22 mouse cellular contexts compared by ENCODE assay signal in the genomic region with DNA sequence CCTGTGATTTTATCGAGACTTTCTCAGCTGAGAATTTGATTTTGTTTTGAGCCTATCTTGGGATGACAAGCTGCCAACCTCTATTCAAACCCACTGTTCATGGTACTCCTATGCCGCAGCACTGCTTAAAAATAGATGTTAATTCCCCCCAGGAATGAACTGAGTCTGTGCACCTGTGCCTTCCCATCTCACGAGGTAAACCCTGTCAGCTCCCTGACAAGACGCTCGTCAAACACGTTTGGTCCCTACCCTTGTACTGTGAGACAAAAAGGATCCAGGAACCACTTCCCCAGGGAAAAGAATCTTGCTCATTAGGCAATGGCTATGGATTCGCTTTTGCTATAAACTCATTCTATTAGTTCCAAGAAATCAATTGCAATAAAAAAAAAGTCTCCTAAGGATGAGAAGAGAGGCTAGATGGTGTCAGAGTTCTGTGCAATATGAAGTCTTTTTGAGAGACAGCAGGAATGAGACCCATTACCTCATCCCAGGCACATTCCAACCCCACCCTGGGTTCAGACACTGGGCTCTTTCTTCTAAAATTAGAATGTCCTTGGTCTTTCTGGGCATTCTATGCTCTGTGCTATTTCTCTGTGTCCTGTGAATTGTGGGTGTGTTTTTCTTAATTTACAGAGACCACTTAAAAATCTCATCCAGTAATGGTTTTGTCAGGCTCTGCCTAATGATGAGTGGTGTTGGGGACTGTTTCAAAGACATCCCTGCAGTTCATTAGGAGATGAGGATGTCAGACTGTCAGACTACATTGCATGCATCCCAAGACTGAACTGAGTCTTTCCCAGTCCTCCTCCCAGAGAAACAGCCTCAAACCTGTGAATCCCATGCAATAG.
A peak's percentile ranks its signal among the peaks of the same experiment; 100 is the strongest.
DNase-seq lines count a peak whose midpoint lies in the region; ATAC-seq lines count a peak whose summit lies in the region.
"Had no signal": no experiment of that assay in that cellular context is flagged by ENCODE, and none has a peak within 500 bp of the region (broad histone marks: within the 10 kb centered on the region; RNA-seq: fewer than 3 reads in every experiment).

No protein-coding gene starts in this region.

- no peaks in the 10 kb centered on the region for H3K36me3 ChIP-seq in embryonic facial prominence, embryonic 14.5 days (ENCODE audit: control insufficient read depth, insufficient read depth, low read length)
- no peaks in the 10 kb centered on the region for H3K36me3 ChIP-seq in embryonic facial prominence, embryonic 10.5 days (replicated peaks)
- H3K36me3 ChIP-seq in heart, embryonic 13.5 days: no peaks in the 10 kb centered on the region
- no peaks in the 10 kb centered on the region for H3K36me3 ChIP-seq in forebrain, embryonic 12.5 days (replicated peaks)
- H3K36me3 ChIP-seq: limb, embryonic 15.5 days; liver, embryonic 15.5 days; midbrain, embryonic 12.5 days had no signal

- no peaks in the 10 kb centered on the region for H3K9me3 ChIP-seq in embryonic facial prominence, embryonic 14.5 days (ENCODE audit: control insufficient read depth, low read length)
- H3K9me3 ChIP-seq in embryonic facial prominence, embryonic 10.5 days: 0 out of 2 replicates have a peak, but pooled peaks cover 2% of the 10 kb centered on the region
- H3K9me3 ChIP-seq in heart, embryonic 13.5 days: no peaks in the 10 kb centered on the region
- no peaks in the 10 kb centered on the region for H3K9me3 ChIP-seq in forebrain, embryonic 12.5 days
- H3K9me3 ChIP-seq: forebrain, embryonic 13.5 days; limb, embryonic 15.5 days; liver, embryonic 15.5 days; midbrain, embryonic 12.5 days had no signal

- intact Hi-C loops in left cerebral cortex, postnatal 14 days (cut with DNase I): no loop called here

- H3K27me3 ChIP-seq in embryonic facial prominence, embryonic 14.5 days (replicated peaks; ENCODE audit: control insufficient read depth, insufficient read depth, low read length): no peaks in the 10 kb centered on the region
- H3K27me3 ChIP-seq in embryonic facial prominence, embryonic 10.5 days (replicated peaks; ENCODE audit: low read depth, poor library complexity, severe bottlenecking): no peaks in the 10 kb centered on the region
- H3K27me3 ChIP-seq in heart, embryonic 13.5 days (replicated peaks): no peaks in the 10 kb centered on the region
- H3K27me3 ChIP-seq in forebrain, embryonic 12.5 days: no peaks in the 10 kb centered on the region
- H3K27me3 ChIP-seq: CH12.LX; forebrain, embryonic 13.5 days; limb, embryonic 15.5 days; liver, embryonic 15.5 days; midbrain, embryonic 12.5 days had no signal

- 72% methylated on average over 7 of the region's 7 CpGs for WGBS in embryonic facial prominence, embryonic 14.5 days
- WGBS in embryonic facial prominence, embryonic 10.5 days: 85% methylated on average over 7 of the region's 7 CpGs
- WGBS in heart, embryonic 13.5 days: 45% methylated on average over 7 of the region's 7 CpGs
- WGBS in forebrain, embryonic 12.5 days: 77% methylated on average over 7 of the region's 7 CpGs

- H3K4me2 ChIP-seq in embryonic facial prominence, embryonic 14.5 days (ENCODE audit: low read depth, low read length): no peak overlapping the region
- H3K4me2 ChIP-seq in heart, embryonic 13.5 days: no peak overlapping the region
- H3K4me2 ChIP-seq in forebrain, embryonic 12.5 days: no peak overlapping the region
- H3K4me2 ChIP-seq: forebrain, embryonic 13.5 days; hindbrain, embryonic 14.5 days; limb, embryonic 15.5 days; liver, embryonic 15.5 days; midbrain, embryonic 12.5 days had no signal

- ATAC-seq in embryonic facial prominence, embryonic 14.5 days (ENCODE audit: low read depth): no peak
- no peak for ATAC-seq in heart, embryonic 13.5 days (ENCODE audit: extremely low read depth, insufficient number of reproducible peaks, low FRiP score, low TSS enrichment)
- no peak for ATAC-seq in forebrain, embryonic 12.5 days (ENCODE audit: low FRiP score)
- ATAC-seq: forebrain, embryonic 13.5 days had no signal

- no peak overlapping the region for H3K9ac ChIP-seq in embryonic facial prominence, embryonic 14.5 days (ENCODE audit: low read depth, low read length)
- H3K9ac ChIP-seq in heart, embryonic 13.5 days: no peak overlapping the region
- H3K9ac ChIP-seq in forebrain, embryonic 12.5 days: no peak overlapping the region
- H3K9ac ChIP-seq: forebrain, embryonic 13.5 days; hindbrain, embryonic 14.5 days; limb, embryonic 15.5 days; liver, embryonic 15.5 days; midbrain, embryonic 12.5 days had no signal

- no peak overlapping the region for H3K4me3 ChIP-seq in embryonic facial prominence, embryonic 14.5 days (ENCODE audit: low read depth, low read length)
- H3K4me3 ChIP-seq in embryonic facial prominence, embryonic 10.5 days: no peak overlapping the region
- H3K4me3 ChIP-seq in heart, embryonic 13.5 days: no peak overlapping the region
- H3K4me3 ChIP-seq in forebrain, embryonic 12.5 days (replicated peaks): no peak overlapping the region
- H3K4me3 ChIP-seq: forebrain, embryonic 13.5 days; layer of hippocampus, adult 2 months; limb, embryonic 15.5 days; liver, embryonic 15.5 days; midbrain, embryonic 12.5 days had no signal

- no peaks in the 10 kb centered on the region for H3K4me1 ChIP-seq in embryonic facial prominence, embryonic 14.5 days (ENCODE audit: control insufficient read depth, insufficient read depth, low read length)
- no peaks in the 10 kb centered on the region for H3K4me1 ChIP-seq in embryonic facial prominence, embryonic 10.5 days
- peaks cover 22% of the 10 kb centered on the region for H3K4me1 ChIP-seq in heart, embryonic 13.5 days
- no peaks in the 10 kb centered on the region for H3K4me1 ChIP-seq in forebrain, embryonic 12.5 days
- H3K4me1 ChIP-seq: forebrain, embryonic 13.5 days; limb, embryonic 15.5 days; liver, embryonic 15.5 days; midbrain, embryonic 12.5 days had no signal

- peak; percentile 14 for DNase-seq in embryonic facial prominence, embryonic 14.5 days (ENCODE audit: low spot score)
- no peak for DNase-seq in embryonic facial prominence, embryonic 10.5 days (ENCODE audit: low spot score)
- no peak for DNase-seq in heart, adult 8-10 months (ENCODE audit: low spot score)
- peak; percentile 36 for DNase-seq in brain, adult 2 months (ENCODE audit: low read depth, low spot score)
- DNase-seq in heart, postnatal 4 days: peak; percentile 13
- DNase-seq in left cerebral cortex, postnatal 14 days (ENCODE audit: low spot score in 2 of 2): no peak
- DNase-seq: adrenal gland, adult 8-10 months; cerebellum, adult 11-12 months; cerebellum, postnatal 36 days; kidney, adult 8-10 months; kidney, postnatal 14 days; right cerebral cortex, postnatal 25 days had no signal

- no peak overlapping the region for H3K27ac ChIP-seq in embryonic facial prominence, embryonic 14.5 days (replicated peaks; ENCODE audit: low read depth, low read length)
- no peak overlapping the region for H3K27ac ChIP-seq in embryonic facial prominence, embryonic 10.5 days (replicated peaks)
- H3K27ac ChIP-seq in heart, embryonic 13.5 days (replicated peaks): peak overlapping the region; percentile 74
- no peak overlapping the region for H3K27ac ChIP-seq in forebrain, embryonic 12.5 days
- H3K27ac ChIP-seq: forebrain, embryonic 13.5 days; hindbrain, embryonic 14.5 days; layer of hippocampus, adult 2 months; limb, embryonic 15.5 days; liver, embryonic 15.5 days; macrophage; midbrain, embryonic 12.5 days had no signal

Comparison
In these comparisons a context has a peak if more than half of its experiments do, and no peak if none do; other contexts are left out.
1. DNase-seq: peak in embryonic facial prominence, embryonic 14.5 days (single experiment), brain, adult 2 months (single experiment) and heart, postnatal 4 days (single experiment); none in embryonic facial prominence, embryonic 10.5 days (single experiment), heart, adult 8-10 months (single experiment) and left cerebral cortex, postnatal 14 days (0 of 2).